Mouse (Mus musculus) thymus, postnatal 25 days (tissue): ENCODE data around the gene Mxd1.

ENCODE experiments used
- DNase-seq: peaks from one replicate; pipeline ENCODE4 v3.0.0; 2022

Mxd1 gene

GRCm38 (mm10) chr6:86598742-86599193, 70.2 kb downstream of the Mxd1 start:
- DNase-seq, result no peak
